Mouse (Mus musculus) neural tube, embryonic 14.5 days (tissue): ENCODE measurements around the gene Cpsf7. TPM values are rescaled to one million over a fixed set of nuclear protein-coding genes. Genes with fewer than 3 reads are reported as not detected.
"Not testable (repeated sequence)": the region's sequence is repeated elsewhere in the genome, so short reads cannot be mapped to it uniquely, and the experiment has no call there.

Experiments
- ATAC-seq: fragments of 200-750 bp; cut with Nextera tagmentation; 2 replicates; pipeline ENCODE4 v1.8.0; 2017; ENCODE audit warnings: low read depth, mild to moderate bottlenecking, moderate TSS enrichment, moderate library complexity
- H3K27ac ChIP-seq: fragments of 300-500 bp; sonication (generic); 2 replicates; pipeline ENCODE4 v1.5.1; 2014; ENCODE audit warnings: low read depth, mild to moderate bottlenecking, control low read depth, low read length, moderate library complexity, mixed read lengths
- H3K27me3 ChIP-seq: fragments of 300-500 bp; sonication (generic); 2 replicates; pipeline ENCODE4 v1.6.1; 2014; ENCODE audit warnings: low read length; ENCODE audit not compliant: control insufficient read depth, insufficient read depth
- H3K36me3 ChIP-seq: fragments of 300-500 bp; sonication (generic); 2 replicates; pipeline ENCODE4 v1.6.1; 2014; ENCODE audit warnings: low read length, mixed read lengths; ENCODE audit not compliant: control insufficient read depth, insufficient read depth
- H3K4me1 ChIP-seq: fragments of 300-500 bp; sonication (generic); 2 replicates; pipeline ENCODE4 v1.6.1; 2014; ENCODE audit warnings: low read length; ENCODE audit not compliant: control insufficient read depth, insufficient read depth
- H3K4me2 ChIP-seq: fragments of 300-500 bp; sonication (generic); 2 replicates; pipeline ENCODE4 v1.6.1; 2014; ENCODE audit warnings: mild to moderate bottlenecking, low read depth, low read length, control low read depth
- H3K4me3 ChIP-seq: fragments of 300-500 bp; sonication (generic); 2 replicates; pipeline ENCODE4 v1.5.1; 2014; ENCODE audit warnings: low read depth, low read length, control low read depth, mixed read lengths
- H3K9ac ChIP-seq: fragments of 300-500 bp; sonication (generic); replicated peaks from 2 replicates; pipeline ENCODE4 v1.6.1; 2014; ENCODE audit warnings: low read depth, mild to moderate bottlenecking, control low read depth, low read length, mixed read lengths
- H3K9me3 ChIP-seq: fragments of 300-500 bp; sonication (generic); 2 replicates; pipeline ENCODE4 v1.6.1; 2016; ENCODE audit warnings: low read length; ENCODE audit not compliant: control insufficient read depth
- WGBS: fragments of 180-500 bp; shearing (Covaris S2); extraction: QIAGEN DNeasy Blood & Tissue Kit; methylation state at CpG from one replicate; pipeline ENCODE4 v1.1.7; 2014; 5-methylcytosine and 5-hydroxymethylcytosine counted together
- polyA plus RNA-seq: library from polyadenylated mRNA; unstranded; fragments of >200 nt; fragmentation: Nextera tagmentation; extraction: Ambion mirVana; gene quantifications from 2 replicates; pipeline ENCODE4 v1.2.1, GENCODE M21; 2014

Gene Cpsf7
- polyA plus RNA-seq, 1 experiment from 2014 or later = 61.7 TPM

DNA sequence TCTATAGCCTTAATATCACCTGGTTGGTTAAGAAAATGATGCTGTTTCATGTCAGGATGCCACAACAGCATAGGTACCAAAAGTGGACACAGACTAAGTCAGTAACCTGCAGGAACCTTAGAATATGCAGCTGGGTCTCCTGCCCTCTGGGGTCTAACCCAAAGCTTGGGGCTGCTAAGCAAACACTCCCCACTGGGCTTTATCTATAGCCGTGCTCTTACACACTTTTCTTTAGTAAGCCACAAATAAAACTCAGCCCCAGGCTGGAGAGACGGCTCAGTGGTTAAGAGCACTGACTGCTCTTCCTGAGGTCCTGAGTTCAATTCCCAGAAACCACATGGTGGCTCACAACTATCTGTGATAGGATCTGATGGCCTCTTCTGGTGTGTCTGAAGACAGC is 31.9 kb downstream of the Cpsf7 start:
- Histone ChIP-seq H3K9me3 (no peaks in the 10 kb centered on the region), H3K4me2 (no peak overlapping the region), H3K9ac (no peak overlapping the region), H3K27me3 (no peaks in the 10 kb centered on the region), H3K36me3 (peaks cover 3% of the 10 kb centered on the region; the same call in 1 of the 2 replicates), H3K4me1 (peaks cover 5% of the 10 kb centered on the region; the same call in 1 of the 2 replicates), H3K27ac (no peak overlapping the region), H3K4me3 (no peak overlapping the region)
- 72% methylated on average over 2 of the region's 2 CpGs for WGBS
- ATAC-seq = no peak

DNA sequence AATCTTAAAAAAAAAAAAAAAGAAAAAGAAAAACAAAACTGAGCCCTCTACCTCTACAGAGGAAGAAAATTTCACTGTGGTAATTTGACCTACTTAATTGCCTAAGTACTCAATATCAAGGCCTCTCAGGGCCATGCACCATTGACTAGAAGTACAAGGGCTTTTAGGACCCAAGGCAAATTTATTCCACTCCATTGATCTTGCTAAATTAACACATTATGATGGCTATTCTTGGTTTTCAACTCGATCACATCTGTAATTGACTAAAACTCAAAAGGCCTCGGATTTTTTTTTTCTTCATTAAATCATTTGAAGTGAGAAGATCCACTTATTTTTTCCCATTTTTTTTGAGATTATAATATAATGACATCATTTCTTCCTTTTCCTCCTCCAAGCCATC is 32.4 kb downstream of the Cpsf7 start:
- Histone ChIP-seq H3K4me1 (peaks cover 5% of the 10 kb centered on the region; the same call in 1 of the 2 replicates), H3K9ac (no peak overlapping the region), H3K4me3 (no peak overlapping the region), H3K27me3 (no peaks in the 10 kb centered on the region), H3K27ac (no peak overlapping the region), H3K9me3 (no peaks in the 10 kb centered on the region), H3K36me3 (0 out of 2 replicates have a peak, but pooled peaks cover 1% of the 10 kb centered on the region), H3K4me2 (no peak overlapping the region)
- 58% methylated on average over 2 of the region's 2 CpGs for WGBS
- ATAC-seq = no peak

DNA sequence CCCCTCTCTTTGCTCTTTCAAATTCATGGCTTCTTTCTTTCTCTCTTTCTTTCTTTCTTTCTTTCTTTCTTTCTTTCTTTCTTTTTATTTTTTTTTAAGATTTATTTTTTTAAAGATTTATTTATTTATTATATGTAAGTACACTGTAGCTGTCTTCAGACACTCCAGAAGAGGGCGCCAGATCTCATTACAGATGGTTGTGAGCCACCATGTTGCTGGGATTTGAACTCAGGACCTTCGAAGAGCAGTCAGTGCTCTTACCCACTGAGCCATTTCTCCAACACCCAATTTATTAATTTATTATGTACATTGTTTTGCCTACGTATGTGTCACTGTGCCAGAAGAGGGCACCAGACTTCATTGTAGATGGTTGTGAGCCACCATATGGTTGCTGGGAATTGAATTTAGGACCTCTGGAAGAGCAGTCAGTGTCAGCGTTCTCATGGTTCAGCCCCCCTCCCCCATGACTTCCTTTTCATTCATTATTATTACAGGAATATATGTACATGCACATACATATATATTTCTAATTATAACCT is 32.8 kb downstream of the Cpsf7 start:
- not testable (repeated sequence) for H3K27ac ChIP-seq, H3K27me3 ChIP-seq, ATAC-seq, H3K9me3 ChIP-seq, H3K36me3 ChIP-seq, H3K4me2 ChIP-seq, H3K4me1 ChIP-seq, H3K9ac ChIP-seq, H3K4me3 ChIP-seq
- WGBS = 76% methylated on average over 4 of the region's 4 CpGs

DNA sequence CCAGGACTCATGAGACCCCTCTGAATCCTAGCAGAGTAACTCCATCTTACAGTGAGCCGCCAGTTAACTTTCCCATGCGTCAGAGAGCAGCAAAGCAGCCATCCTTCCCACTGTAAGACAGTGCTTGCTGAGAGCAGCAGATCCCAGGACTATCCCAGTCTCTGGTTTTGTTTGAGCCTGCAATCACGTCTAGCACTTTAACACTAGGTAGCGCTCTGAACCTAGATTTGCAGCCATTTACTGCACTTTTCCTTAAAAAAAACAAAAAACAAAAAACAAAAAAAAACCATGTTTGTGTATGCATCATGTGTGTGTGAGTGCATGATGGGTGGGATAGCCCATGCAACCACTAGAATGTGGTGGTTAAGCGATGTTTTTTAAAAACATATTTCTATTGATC is 35.0 kb downstream of the Cpsf7 start:
- no peak for ATAC-seq

DNA sequence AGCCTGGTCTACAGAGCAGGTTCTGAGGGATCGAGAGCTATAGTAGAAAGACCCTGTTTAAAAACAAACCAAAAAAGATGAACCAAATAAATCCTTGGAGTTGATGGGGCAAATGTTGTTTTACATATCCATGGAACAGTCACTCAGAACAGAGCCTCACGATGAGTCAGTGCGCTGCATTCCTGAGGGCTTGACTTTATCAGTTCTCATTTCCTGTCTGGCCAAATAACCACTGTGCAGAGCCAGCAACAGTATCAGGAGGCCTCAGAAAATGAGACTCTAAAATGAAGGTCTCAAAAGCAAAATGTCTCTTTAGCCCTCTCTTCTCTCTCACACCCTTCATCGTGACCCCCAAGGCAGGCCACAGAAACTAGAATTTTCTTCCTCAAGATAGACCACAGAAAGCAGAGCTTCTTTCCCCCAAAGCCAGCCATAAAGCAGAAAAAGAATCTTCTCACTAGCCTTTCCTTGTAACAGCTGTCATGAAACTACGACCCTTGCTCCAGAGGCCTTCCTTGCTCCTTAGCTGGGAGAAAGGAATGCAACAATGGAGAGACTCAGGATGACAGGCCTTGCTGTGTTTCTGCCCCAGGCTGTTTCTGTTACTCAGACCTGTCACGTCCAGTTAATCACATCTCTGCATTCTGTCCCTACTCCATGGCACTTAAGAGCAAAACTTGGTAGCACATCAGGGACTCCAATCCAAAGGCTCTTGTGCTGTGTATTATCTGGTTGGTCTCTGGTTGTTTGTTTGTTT is 36.7 kb downstream of the Cpsf7 start:
- Histone ChIP-seq H3K36me3 (no peaks in the 10 kb centered on the region), H3K27me3 (no peaks in the 10 kb centered on the region), H3K9me3 (no peaks in the 10 kb centered on the region), H3K4me2 (no peak overlapping the region), H3K4me3 (no peak overlapping the region), H3K9ac (no peak overlapping the region), H3K27ac (no peak overlapping the region), H3K4me1 (no peaks in the 10 kb centered on the region)
- WGBS = 74% methylated on average over 6 of the region's 6 CpGs
- no peak for ATAC-seq

More for the DNA sequence above, 35.0 kb downstream of the Cpsf7 start:
- no peak overlapping the region for H3K4me2 ChIP-seq
- H3K9ac ChIP-seq = no peak overlapping the region
- no peak overlapping the region for H3K27ac ChIP-seq
- H3K27me3 ChIP-seq = no peaks in the 10 kb centered on the region
- no peaks in the 10 kb centered on the region for H3K36me3 ChIP-seq
- H3K4me3 ChIP-seq = no peak overlapping the region
- no peaks in the 10 kb centered on the region; the same call in 1 of the 2 replicates for H3K4me1 ChIP-seq
- whole genome bisulfite sequencing = 33% methylated on average over 5 of the region's 5 CpGs
- no peaks in the 10 kb centered on the region for H3K9me3 ChIP-seq

DNA sequence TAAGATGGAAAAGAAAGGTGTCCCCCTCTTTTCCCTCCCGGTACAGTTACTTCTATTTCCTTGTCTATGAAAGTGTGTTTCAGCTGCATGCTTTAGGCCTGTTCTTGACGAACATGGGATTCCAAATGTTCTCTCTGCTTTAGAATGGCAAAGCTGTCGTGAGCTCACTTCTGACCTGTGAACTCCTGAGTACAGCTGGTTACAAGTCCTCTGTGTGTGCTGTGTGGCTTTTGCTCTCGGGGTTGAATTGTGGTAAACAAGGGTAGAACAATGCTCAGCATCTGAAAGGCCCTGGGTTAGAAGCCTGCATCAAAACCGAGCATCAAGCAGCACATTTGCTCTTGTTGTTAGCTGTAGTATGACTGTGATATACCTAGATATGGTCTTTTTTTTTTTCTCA is 37.3 kb downstream of the Cpsf7 start:
- no peaks in the 10 kb centered on the region for H3K4me1 ChIP-seq

DNA sequence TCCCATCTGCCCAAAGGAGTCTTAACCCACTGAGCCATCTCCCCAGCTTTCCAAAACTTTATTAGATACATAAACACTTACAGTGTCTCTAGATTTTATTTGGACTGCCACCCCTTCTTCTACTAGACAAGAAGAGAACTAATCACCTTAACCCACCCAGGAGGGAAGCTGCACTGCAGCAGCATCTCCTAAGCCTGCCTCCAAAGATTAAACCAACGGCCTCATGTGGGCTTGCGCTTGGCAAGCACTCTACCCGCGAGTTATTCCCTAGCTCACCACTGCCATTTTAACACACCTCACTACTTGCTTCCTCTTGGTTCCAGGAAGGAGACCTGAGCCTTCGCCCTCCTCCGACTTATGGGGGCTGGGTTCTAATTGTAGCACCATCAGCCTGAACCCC is 39.2 kb downstream of the Cpsf7 start:
- Histone ChIP-seq H3K4me2 (no peak overlapping the region), H3K4me1 (no peaks in the 10 kb centered on the region), H3K9ac (no peak overlapping the region), H3K4me3 (no peak overlapping the region), H3K27me3 (no peaks in the 10 kb centered on the region), H3K27ac (no peak overlapping the region), H3K36me3 (no peaks in the 10 kb centered on the region), H3K9me3 (no peaks in the 10 kb centered on the region)
- WGBS = 80% methylated on average over 6 of the region's 6 CpGs
- ATAC-seq = no peak

More for the DNA sequence above, 37.3 kb downstream of the Cpsf7 start:
- Histone ChIP-seq H3K27me3 (no peaks in the 10 kb centered on the region), H3K4me2 (no peak overlapping the region), H3K27ac (no peak overlapping the region), H3K4me3 (no peak overlapping the region), H3K9me3 (no peaks in the 10 kb centered on the region), H3K36me3 (no peaks in the 10 kb centered on the region), H3K9ac (no peak overlapping the region)
- ATAC-seq = no peak
- 68% methylated on average over 5 of the region's 5 CpGs for WGBS

DNA sequence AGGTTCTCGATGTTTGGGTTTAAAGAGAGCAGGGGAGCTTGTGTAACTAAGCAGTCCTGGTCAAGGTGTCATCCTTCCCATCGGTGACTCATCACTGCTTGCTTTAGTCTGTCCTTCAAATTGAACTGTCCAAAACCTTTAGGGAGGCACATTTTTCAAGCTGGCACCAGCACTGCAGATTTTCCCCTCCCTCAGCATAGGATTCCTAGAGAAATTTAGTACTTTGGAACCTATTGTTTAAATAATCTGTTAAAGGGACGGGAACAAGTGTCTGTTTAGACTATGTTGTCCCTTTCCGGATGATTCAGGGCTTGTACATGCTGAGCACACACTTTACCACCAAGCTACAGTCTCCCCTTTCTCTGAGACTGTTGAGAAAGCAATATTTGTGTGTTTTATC is 40.2 kb downstream of the Cpsf7 start:
- no peak for ATAC-seq
- Histone ChIP-seq H3K4me1 (no peaks in the 10 kb centered on the region), H3K9ac (no peak overlapping the region), H3K4me2 (no peak overlapping the region), H3K36me3 (0 out of 2 replicates have a peak, but pooled peaks cover 5% of the 10 kb centered on the region), H3K27ac (no peak overlapping the region), H3K4me3 (no peak overlapping the region), H3K27me3 (no peaks in the 10 kb centered on the region), H3K9me3 (no peaks in the 10 kb centered on the region)
- WGBS = 88% methylated on average over 4 of the region's 4 CpGs

DNA sequence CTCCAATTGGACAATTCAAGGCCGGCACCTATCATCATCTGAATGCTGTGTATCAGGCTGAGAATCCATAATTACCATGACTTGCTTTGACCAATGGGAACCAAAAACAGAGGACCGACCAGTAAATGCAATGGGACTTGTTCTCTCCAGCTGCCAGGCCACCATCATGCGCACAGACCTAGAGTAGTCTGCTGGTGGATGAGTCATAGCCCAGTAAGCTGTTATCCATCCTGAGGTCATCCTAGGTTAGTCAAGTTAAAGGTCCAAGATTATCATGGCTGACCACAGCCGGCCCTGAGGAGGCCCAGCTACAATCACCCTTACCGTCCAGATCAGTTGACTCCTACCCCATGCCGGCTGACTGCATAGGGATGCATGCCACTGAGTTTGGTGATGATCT is 44.6 kb downstream of the Cpsf7 start:
- Histone ChIP-seq H3K36me3 (peaks cover 17% of the 10 kb centered on the region), H3K27ac (no peak overlapping the region), H3K4me1 (no peaks in the 10 kb centered on the region), H3K4me3 (no peak overlapping the region), H3K4me2 (no peak overlapping the region), H3K9ac (no peak overlapping the region), H3K27me3 (no peaks in the 10 kb centered on the region), H3K9me3 (no peaks in the 10 kb centered on the region)
- 93% methylated on average over 6 of the region's 6 CpGs for WGBS
- ATAC-seq = no peak
